Comparison of ENCODE assay signal across 11 mouse cellular contexts in the genomic region with DNA sequence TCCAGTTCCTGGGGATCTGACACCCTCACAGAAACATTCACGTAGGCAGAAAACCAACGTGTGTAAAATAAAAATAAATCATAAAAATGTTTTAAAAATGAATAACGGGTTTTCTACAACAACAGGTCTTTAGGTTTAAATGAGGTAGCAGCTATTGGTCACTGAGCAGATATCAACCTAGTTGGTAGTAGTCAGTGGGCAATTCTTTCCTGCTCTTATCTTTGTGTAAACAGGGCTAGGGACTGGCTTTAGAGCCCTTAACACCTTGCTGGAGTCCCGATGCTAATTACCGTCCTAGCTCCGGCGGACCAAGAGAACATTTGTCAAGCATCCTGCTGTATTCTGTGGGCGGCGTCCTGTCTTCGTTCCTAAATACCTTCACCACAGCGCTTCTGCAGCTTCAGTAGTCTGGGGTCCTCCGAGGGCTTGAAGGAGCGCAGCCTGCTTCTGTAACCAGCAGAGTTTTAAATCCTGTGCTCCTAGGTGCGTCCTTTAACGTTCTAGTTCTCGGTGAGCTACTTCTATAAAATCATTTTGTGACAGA. TPM values are rescaled to one million over a fixed set of nuclear protein-coding genes. Genes with fewer than 3 reads are reported as not detected.
DNase-seq lines count a peak whose midpoint lies in the region; ATAC-seq and TF ChIP-seq lines count a peak whose summit lies in the region.
"Had no signal": no experiment of that assay in that cellular context is flagged by ENCODE, and none has a peak within 500 bp of the region (broad histone marks: within the 10 kb centered on the region; RNA-seq: fewer than 3 reads in every experiment).

No protein-coding gene starts in this region.

- no peak for ATAC-seq in heart, embryonic 12.5 days (ENCODE audit: insufficient number of reproducible peaks, low FRiP score)
- no peak; the same call in 1 of the 2 replicates for ATAC-seq in hindbrain, embryonic 11.5 days (ENCODE audit: low FRiP score)
- no peak for ATAC-seq in midbrain, embryonic 12.5 days (ENCODE audit: low FRiP score, low read depth)

- H3K4me1 ChIP-seq in heart, embryonic 12.5 days (replicated peaks), result peaks cover 11% of the 10 kb centered on the region
- H3K4me1 ChIP-seq in hindbrain, embryonic 11.5 days (replicated peaks; ENCODE audit: control insufficient read depth, insufficient read depth, low read length), result peaks cover 7% of the 10 kb centered on the region; the same call in 1 of the 2 replicates
- H3K4me1 ChIP-seq in midbrain, embryonic 12.5 days, result peaks cover 23% of the 10 kb centered on the region

- TF ChIP-seq POLR2A in brain, embryonic 14.5 days (IDR thresholded peaks at IDR 0.05; ENCODE audit: borderline replicate concordance, extremely low read depth, insufficient read depth, insufficient read length, poor library complexity, severe bottlenecking), result no peak

- TF ChIP-seq CTCF in brain, embryonic 14.5 days (IDR thresholded peaks at IDR 0.05; ENCODE audit: borderline replicate concordance, extremely low read depth, insufficient read depth, insufficient read length), result no peak

- H3K27me3 ChIP-seq in heart, embryonic 12.5 days (replicated peaks), result peaks cover 20% of the 10 kb centered on the region
- peaks cover 6% of the 10 kb centered on the region; the same call in 1 of the 2 replicates for H3K27me3 ChIP-seq in hindbrain, embryonic 11.5 days (ENCODE audit: control insufficient read depth, insufficient read depth, low read length)
- H3K27me3 ChIP-seq in midbrain, embryonic 12.5 days, result peaks cover 29% of the 10 kb centered on the region

- no peaks in the 10 kb centered on the region for H3K9me3 ChIP-seq in heart, embryonic 12.5 days (replicated peaks)
- H3K9me3 ChIP-seq in hindbrain, embryonic 11.5 days (ENCODE audit: control insufficient read depth, low read length), result no peaks in the 10 kb centered on the region
- H3K9me3 ChIP-seq in midbrain, embryonic 12.5 days, result no peaks in the 10 kb centered on the region

- no peaks in the 10 kb centered on the region for H3K36me3 ChIP-seq in heart, embryonic 12.5 days
- no peaks in the 10 kb centered on the region for H3K36me3 ChIP-seq in hindbrain, embryonic 11.5 days (ENCODE audit: control insufficient read depth, insufficient read depth, low read length)
- no peaks in the 10 kb centered on the region for H3K36me3 ChIP-seq in midbrain, embryonic 12.5 days

- 13% methylated on average over 16 of the region's 16 CpGs for WGBS in heart, embryonic 12.5 days
- 12% methylated on average over 16 of the region's 16 CpGs for WGBS in hindbrain, embryonic 11.5 days
- 12% methylated on average over 16 of the region's 16 CpGs for WGBS in midbrain, embryonic 12.5 days

- H3K4me3 ChIP-seq in heart, embryonic 12.5 days, result peak overlapping the region; percentile 41
- H3K4me3 ChIP-seq in hindbrain, embryonic 11.5 days (ENCODE audit: low read depth, low read length), result no peak overlapping the region
- peak overlapping the region; percentile 27 for H3K4me3 ChIP-seq in midbrain, embryonic 12.5 days

- peak overlapping the region; percentile 84 for H3K4me2 ChIP-seq in heart, embryonic 12.5 days
- H3K4me2 ChIP-seq in hindbrain, embryonic 11.5 days (replicated peaks; ENCODE audit: low read depth, low read length), result peak overlapping the region; percentile 38
- H3K4me2 ChIP-seq in midbrain, embryonic 12.5 days (replicated peaks), result peak overlapping the region; percentile 54

- no peak for DNase-seq in heart, adult 18-20 months
- peak; percentile 36 for DNase-seq in brain, embryonic 14.5 days (ENCODE audit: low read depth)
- DNase-seq in hindbrain, embryonic 11.5 days (ENCODE audit: low spot score), result peak; percentile 39
- DNase-seq in spleen, adult 18-20 months, result no peak
- no peak for DNase-seq in adrenal gland, postnatal 36 days
- DNase-seq in kidney, postnatal 25 days, result no peak
- DNase-seq: gastrocnemius, postnatal 25 days had no signal

- no peak overlapping the region for H3K27ac ChIP-seq in heart, embryonic 12.5 days (ENCODE audit: poor library complexity, severe bottlenecking)
- H3K27ac ChIP-seq in hindbrain, embryonic 11.5 days (ENCODE audit: low read depth, low read length), result no peak overlapping the region
- H3K27ac ChIP-seq in midbrain, embryonic 12.5 days (replicated peaks), result no peak overlapping the region
- H3K27ac ChIP-seq: macrophage had no signal

- H3K9ac ChIP-seq in heart, embryonic 12.5 days, result no peak overlapping the region
- no peak overlapping the region for H3K9ac ChIP-seq in hindbrain, embryonic 11.5 days (ENCODE audit: low read depth, low read length)
- no peak overlapping the region; the same call in 1 of the 2 replicates for H3K9ac ChIP-seq in midbrain, embryonic 12.5 days (replicated peaks)

RNA-seq across cellular contexts. Expression of a gene that starts 0.6 kb away (rescaled TPM):
- polyA plus RNA-seq in heart, embryonic 12.5 days (2016; fragmentation: Nextera tagmentation; extraction: Ambion mirVana), result not detected in 2 replicates
- not detected for total RNA-seq in heart, adult 18-20 months (2021)
- polyA plus RNA-seq in brain, embryonic 14.5 days (2012; rRNA removed), result 1.2 and 1.7 TPM in 2 replicates
- 2.6 and 3.8 TPM in 2 replicates for polyA plus RNA-seq in hindbrain, embryonic 11.5 days (2014; fragmentation: Nextera tagmentation; extraction: Ambion mirVana)
- polyA plus RNA-seq in midbrain, embryonic 12.5 days (2016; fragmentation: Nextera tagmentation; extraction: Ambion mirVana), result not detected in 2 replicates
- not detected for total RNA-seq in adrenal gland, postnatal 36 days (2021)
- total RNA-seq: adrenal gland, postnatal 4 days; gastrocnemius, postnatal 25 days had no signal
- polyA plus RNA-seq: macrophage had no signal

RNA-seq across cellular contexts. Expression of a gene that starts 48.8 kb away (rescaled TPM):
- polyA plus RNA-seq in heart, embryonic 12.5 days (2016; fragmentation: Nextera tagmentation; extraction: Ambion mirVana), result not detected in 2 replicates
- not detected for total RNA-seq in heart, adult 18-20 months (2021)
- 2.7 and 3.4 TPM in 2 replicates for polyA plus RNA-seq in brain, embryonic 14.5 days (2012; rRNA removed)
- polyA plus RNA-seq in hindbrain, embryonic 11.5 days (2014; fragmentation: Nextera tagmentation; extraction: Ambion mirVana), result 0.69 TPM in 1 of 2 replicates, not detected in the other
- not detected in 2 replicates for polyA plus RNA-seq in midbrain, embryonic 12.5 days (2016; fragmentation: Nextera tagmentation; extraction: Ambion mirVana)
- not detected for total RNA-seq in adrenal gland, postnatal 36 days (2021)
- total RNA-seq: adrenal gland, postnatal 4 days; gastrocnemius, postnatal 25 days had no signal
- polyA plus RNA-seq: macrophage had no signal

Comparison
In these comparisons a context has a peak if more than half of its experiments do, and no peak if none do; other contexts are left out.
1. DNase-seq: peak in brain, embryonic 14.5 days (single experiment) and hindbrain, embryonic 11.5 days (single experiment); none in heart, adult 18-20 months (0 of 2), spleen, adult 18-20 months (0 of 2), adrenal gland, postnatal 36 days (0 of 2) and kidney, postnatal 25 days (0 of 2).
2. Peak in every context shown above with its lines, with median percentiles within 50 percentile points of each other: H3K4me2 ChIP-seq.